Mouse (Mus musculus) forebrain, postnatal 0 days (tissue): ENCODE measurements at regions not wholly inside any gene's neighbourhood (a gene's known extent, or its start where the extent isn't known, plus 50 kb on each side); places are given as distances from the start of the nearest gene placed in this dataset.
"Not testable (repeated sequence)": the region's sequence is repeated elsewhere in the genome, so short reads cannot be mapped to it uniquely, and the experiment has no call there.

Experiments used
- ATAC-seq: fragments of 200-750 bp; cut with Nextera tagmentation; 2 replicates; pipeline ENCODE4 v1.8.0; 2017; ENCODE audit warnings: mild to moderate bottlenecking, moderate library complexity
- DNase-seq: peaks from one replicate; pipeline ENCODE4 v3.0.0-alpha.2; 2015
- H3K27ac ChIP-seq: fragments of 300-500 bp; sonication (generic); 2 replicates; pipeline ENCODE4 v1.5.1; 2014; ENCODE audit warnings: low read depth, mild to moderate bottlenecking, antibody characterized with exemption, low read length, moderate library complexity, mixed read lengths
- H3K27me3 ChIP-seq: fragments of 300-500 bp; sonication (generic); 2 replicates; pipeline ENCODE4 v1.6.1; 2014; ENCODE audit warnings: mild to moderate bottlenecking, low read length, mixed read lengths; ENCODE audit not compliant: insufficient read depth
- H3K36me3 ChIP-seq: fragments of 300-500 bp; sonication (generic); 2 replicates; pipeline ENCODE4 v1.6.1; 2014; ENCODE audit warnings: mild to moderate bottlenecking, moderate library complexity; ENCODE audit not compliant: insufficient read depth
- H3K4me1 ChIP-seq: fragments of 300-500 bp; sonication (generic); 2 replicates; pipeline ENCODE4 v1.6.1; 2014; ENCODE audit warnings: antibody characterized with exemption; ENCODE audit not compliant: insufficient read depth
- H3K4me2 ChIP-seq: fragments of 300-500 bp; sonication (generic); 2 replicates; pipeline ENCODE4 v1.6.1; 2014; ENCODE audit warnings: low read depth, mild to moderate bottlenecking, moderate library complexity
- H3K4me3 ChIP-seq: fragments of 300-500 bp; sonication (generic); 2 replicates; pipeline ENCODE4 v1.5.1; 2014; ENCODE audit warnings: low read depth, low read length, mixed read lengths
- H3K9ac ChIP-seq: fragments of 300-500 bp; sonication (generic); 2 replicates; pipeline ENCODE4 v1.6.1; 2014; ENCODE audit warnings: mild to moderate bottlenecking
- H3K9me3 ChIP-seq: fragments of 300-500 bp; sonication (generic); 2 replicates; pipeline ENCODE4 v1.6.1; 2016; ENCODE audit warnings: low read length
- CTCF ChIP-seq: sonication (generic); IDR thresholded peaks from 2 replicates; pipeline ENCODE4 v1.5.1; 2016; ENCODE audit warnings: antibody characterized with exemption, control low read depth, low read depth
- WGBS: fragments of 180-500 bp; shearing (Covaris S2); extraction: QIAGEN DNeasy Blood & Tissue Kit; methylation state at CpG from one replicate; pipeline ENCODE4 v1.1.7; 2014; 5-methylcytosine and 5-hydroxymethylcytosine counted together

DNA sequence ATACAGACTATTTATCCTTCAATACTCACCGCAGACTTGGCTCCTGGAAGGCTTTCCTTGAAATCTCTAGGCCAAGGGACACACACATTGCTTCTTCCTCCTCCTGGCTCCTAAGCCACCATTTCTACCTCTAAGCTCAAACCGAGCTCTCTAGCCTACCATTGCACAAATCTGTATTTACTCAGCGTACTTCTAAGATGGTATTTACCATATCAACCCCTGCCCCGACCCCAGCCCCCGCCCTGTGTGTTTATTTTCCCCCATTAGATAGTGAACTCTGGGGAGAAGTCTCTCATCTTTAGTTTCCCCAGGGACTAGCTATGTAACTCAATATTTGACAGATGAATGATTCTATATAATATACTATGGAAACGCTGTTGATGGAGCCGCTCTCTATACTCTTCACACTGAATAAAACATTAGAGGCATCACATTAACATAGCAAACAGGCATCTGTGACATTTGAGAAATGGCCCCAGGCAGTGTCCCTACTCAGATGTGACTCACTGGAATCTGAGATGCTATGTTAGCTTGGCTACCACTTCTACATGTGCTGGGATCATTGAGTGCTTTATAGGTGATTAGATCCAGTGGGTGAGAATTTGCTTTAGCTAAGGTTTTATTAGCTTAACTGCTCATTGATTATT is 87.5 kb upstream of the Otx2 start:
- no peak for DNase-seq
- H3K9ac ChIP-seq = no peak overlapping the region
- peak; percentile 36; the same call in 1 of the 2 replicates for ATAC-seq
- H3K4me3 ChIP-seq = no peak overlapping the region
- no peak overlapping the region for H3K4me2 ChIP-seq
- no peaks in the 10 kb centered on the region for H3K27me3 ChIP-seq
- 70% methylated on average over 7 of the region's 7 CpGs for WGBS
- TF ChIP-seq CTCF = no peak
- 0 out of 2 replicates have a peak, but pooled peaks cover 3% of the 10 kb centered on the region for H3K9me3 ChIP-seq
- no peaks in the 10 kb centered on the region for H3K36me3 ChIP-seq
- no peak overlapping the region for H3K27ac ChIP-seq
- H3K4me1 ChIP-seq = no peaks in the 10 kb centered on the region

GRCm38 (mm10) chr14:48755096-48755495 is 81.5 kb upstream of the Otx2 start:
- H3K27ac ChIP-seq, H3K9ac ChIP-seq, DNase-seq, H3K4me1 ChIP-seq, ATAC-seq, H3K9me3 ChIP-seq, H3K36me3 ChIP-seq, H3K4me3 ChIP-seq, H3K4me2 ChIP-seq: not testable (repeated sequence)
- 93% methylated on average over 5 of the region's 5 CpGs for whole genome bisulfite sequencing
- peaks cover 26% of the 10 kb centered on the region for H3K27me3 ChIP-seq

GRCm38 (mm10) chr14:48754080-48754720 is 80.6 kb upstream of the Otx2 start:
- H3K27me3 ChIP-seq = peaks cover 28% of the 10 kb centered on the region
- H3K27ac ChIP-seq = no peak overlapping the region
- no peak overlapping the region for H3K4me2 ChIP-seq
- no peaks in the 10 kb centered on the region for H3K4me1 ChIP-seq
- H3K4me3 ChIP-seq = no peak overlapping the region
- TF ChIP-seq CTCF = no peak
- WGBS = 11% methylated on average over 11 of the region's 11 CpGs
- no peaks in the 10 kb centered on the region for H3K9me3 ChIP-seq
- H3K36me3 ChIP-seq = no peaks in the 10 kb centered on the region
- H3K9ac ChIP-seq = no peak overlapping the region
- ATAC-seq (no peak; the same call in 1 of the 2 replicates), DNase-seq (no peak)

DNA sequence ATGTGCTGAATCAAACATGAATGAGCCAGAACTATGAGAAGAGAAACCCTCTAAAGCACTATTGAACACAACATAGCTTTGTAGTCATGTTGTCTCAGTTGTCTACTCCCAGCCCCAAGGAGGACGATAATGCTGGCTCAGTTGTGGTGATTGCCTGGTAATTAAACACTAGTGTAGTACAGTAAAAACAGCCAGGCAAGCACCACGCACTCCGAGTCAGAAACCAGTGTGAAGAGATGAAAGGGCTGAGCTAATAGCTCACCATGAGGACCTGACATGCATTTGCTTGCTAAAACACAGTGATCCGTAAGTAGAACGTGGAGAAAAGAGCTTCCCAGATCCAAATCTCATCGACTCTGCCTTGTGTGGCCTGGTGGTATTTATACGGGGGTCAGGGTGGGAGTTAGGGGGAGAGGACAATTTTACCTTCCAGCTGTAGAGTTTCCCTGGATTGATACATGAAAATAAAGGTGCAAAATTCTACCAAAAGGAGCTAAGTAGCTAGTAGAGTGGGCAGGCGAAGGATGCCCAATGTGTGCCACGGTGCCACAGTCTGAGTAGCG is 80.0 kb upstream of the Otx2 start:
- no peak overlapping the region for H3K27ac ChIP-seq

GRCm38 (mm10) chr14:48753084-48753483 is 79.5 kb upstream of the Otx2 start:
- no peak for TF ChIP-seq CTCF
- no peak for ATAC-seq
- no peak overlapping the region for H3K9ac ChIP-seq
- H3K27me3 ChIP-seq = peaks cover 28% of the 10 kb centered on the region
- H3K9me3 ChIP-seq = no peaks in the 10 kb centered on the region
- no peak overlapping the region for H3K4me3 ChIP-seq
- H3K4me2 ChIP-seq = no peak overlapping the region
- H3K4me1 ChIP-seq = no peaks in the 10 kb centered on the region
- no peaks in the 10 kb centered on the region for H3K36me3 ChIP-seq
- DNase-seq = no peak
- no peak overlapping the region for H3K27ac ChIP-seq
- WGBS = 25% methylated on average over 7 of the region's 7 CpGs

More for the DNA sequence above, 80.0 kb upstream of the Otx2 start:
- ATAC-seq (no peak), DNase-seq (no peak)
- WGBS = 17% methylated on average over 10 of the region's 10 CpGs
- Histone ChIP-seq H3K9me3 (no peaks in the 10 kb centered on the region), H3K36me3 (no peaks in the 10 kb centered on the region), H3K4me3 (no peak overlapping the region), H3K9ac (no peak overlapping the region), H3K27me3 (peaks cover 28% of the 10 kb centered on the region), H3K4me2 (no peak overlapping the region), H3K4me1 (no peaks in the 10 kb centered on the region)
- TF ChIP-seq CTCF = no peak

DNA sequence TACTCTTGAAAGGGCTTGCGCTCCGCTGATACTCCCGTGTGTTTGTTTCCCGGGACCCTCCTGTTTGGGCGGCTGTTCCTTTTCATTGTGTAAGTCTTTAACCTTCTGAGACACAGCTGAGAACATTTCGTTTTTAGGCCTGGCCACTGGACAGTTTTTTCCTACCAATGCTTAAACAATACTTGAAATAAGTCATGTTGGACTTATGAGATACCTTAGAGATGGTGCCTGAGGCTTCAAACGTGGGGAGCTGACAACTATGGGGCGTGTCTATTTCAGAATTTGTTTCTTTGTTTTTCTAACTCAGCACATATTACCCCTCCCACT is 78.9 kb upstream of the Otx2 start:
- Histone ChIP-seq H3K4me3 (no peak overlapping the region), H3K9me3 (no peaks in the 10 kb centered on the region), H3K27me3 (peaks cover 28% of the 10 kb centered on the region), H3K36me3 (no peaks in the 10 kb centered on the region), H3K4me1 (no peaks in the 10 kb centered on the region), H3K27ac (no peak overlapping the region), H3K9ac (no peak overlapping the region), H3K4me2 (0 out of 2 replicates have a peak overlapping the region, but pooled peaks have one; percentile 15)
- no peak for TF ChIP-seq CTCF
- DNase-seq (no peak), ATAC-seq (no peak)
- 22% methylated on average over 8 of the region's 8 CpGs for WGBS

GRCm38 (mm10) chr14:48751751-48752578 is 78.3 kb upstream of the Otx2 start:
- no peak overlapping the region; the same call in 1 of the 2 replicates for H3K4me3 ChIP-seq
- ATAC-seq (no peak), DNase-seq (peak; percentile 32)
- peak overlapping the region; percentile 15; the same call in 1 of the 2 replicates for H3K4me2 ChIP-seq
- no peak overlapping the region for H3K9ac ChIP-seq
- TF ChIP-seq CTCF = no peak
- H3K27ac ChIP-seq = no peak overlapping the region
- no peaks in the 10 kb centered on the region for H3K9me3 ChIP-seq
- WGBS = 16% methylated on average over 18 of the region's 18 CpGs
- peaks cover 28% of the 10 kb centered on the region for H3K27me3 ChIP-seq
- H3K4me1 ChIP-seq = no peaks in the 10 kb centered on the region
- no peaks in the 10 kb centered on the region for H3K36me3 ChIP-seq
